Mouse (Mus musculus): Measurements from ENCODE around the gene Gm49387.

- TF ChIP-seq GATA1 (IDR thresholded peaks at IDR 0.05; ENCODE audit: borderline replicate concordance, low read length) (no peak), FLI1 (IDR thresholded peaks at IDR 0.05; ENCODE audit: low read length) (no peak)
Observed at GRCm38 (mm10) chr14:31640346-31640889, at the start of gene Gm49387.

Data from megakaryocyte, embryonic 14.5 days (primary cell).